Mouse (Mus musculus) limb, embryonic 11.5 days (tissue): ENCODE data around the gene Grwd1. TPM values are rescaled to one million over a fixed set of nuclear protein-coding genes. Genes with fewer than 3 reads are reported as not detected.

Source experiments
- ATAC-seq: fragments of 200-750 bp; cut with Nextera tagmentation; 2 replicates; pipeline ENCODE4 v1.8.0; 2017; ENCODE audit warnings: low read depth; ENCODE audit not compliant: insufficient number of reproducible peaks, low FRiP score, low TSS enrichment
- DNase-seq: peaks from one replicate; pipeline ENCODE4 v3.0.0-alpha.2; 2015; ENCODE audit warnings: low spot score
- H3K27ac ChIP-seq: fragments of 300-500 bp; sonication (generic); replicated peaks from 2 replicates; pipeline ENCODE4 v1.5.1; 2014; ENCODE audit warnings: low read depth, mild to moderate bottlenecking, low read length
- H3K27me3 ChIP-seq: fragments of 300-500 bp; sonication (generic); 2 replicates; pipeline ENCODE4 v1.6.1; 2014; ENCODE audit warnings: mild to moderate bottlenecking, low read length, mixed read lengths; ENCODE audit not compliant: control insufficient read depth, insufficient read depth
- H3K36me3 ChIP-seq: fragments of 300-500 bp; sonication (generic); 2 replicates; pipeline ENCODE4 v1.6.1; 2014; ENCODE audit warnings: mild to moderate bottlenecking, low read length, moderate library complexity, mixed read lengths; ENCODE audit not compliant: control insufficient read depth, insufficient read depth
- H3K4me1 ChIP-seq: fragments of 300-500 bp; sonication (generic); 2 replicates; pipeline ENCODE4 v1.6.1; 2014; ENCODE audit warnings: low read length, mixed read lengths; ENCODE audit not compliant: control insufficient read depth, insufficient read depth
- H3K4me2 ChIP-seq: fragments of 300-500 bp; sonication (generic); 2 replicates; pipeline ENCODE4 v1.6.1; 2014; ENCODE audit warnings: low read depth, mild to moderate bottlenecking, moderate library complexity; ENCODE audit not compliant: severe bottlenecking
- H3K4me3 ChIP-seq: fragments of 300-500 bp; sonication (generic); 2 replicates; pipeline ENCODE4 v1.5.1; 2014; ENCODE audit warnings: low read depth, low read length
- H3K9ac ChIP-seq: fragments of 300-500 bp; sonication (generic); 2 replicates; pipeline ENCODE4 v1.6.1; 2014; ENCODE audit warnings: mild to moderate bottlenecking, low read length
- H3K9me3 ChIP-seq: fragments of 300-500 bp; sonication (generic); 2 replicates; pipeline ENCODE4 v1.6.1; 2016; ENCODE audit warnings: low read length; ENCODE audit not compliant: control insufficient read depth
- WGBS: fragments of 180-500 bp; shearing (Covaris S2); extraction: QIAGEN DNeasy Blood & Tissue Kit; methylation state at CpG from one replicate; pipeline ENCODE4 v1.1.7; 2014; 5-methylcytosine and 5-hydroxymethylcytosine counted together
- polyA plus RNA-seq: library from polyadenylated mRNA; unstranded; fragments of >200 nt; fragmentation: Nextera tagmentation; extraction: Ambion mirVana; gene quantifications from 2 replicates; pipeline ENCODE4 v1.2.1, GENCODE M21; 2014

The Grwd1 gene
- polyA plus RNA-seq, 1 experiment from 2014 or later, result 94.3 TPM

DNA sequence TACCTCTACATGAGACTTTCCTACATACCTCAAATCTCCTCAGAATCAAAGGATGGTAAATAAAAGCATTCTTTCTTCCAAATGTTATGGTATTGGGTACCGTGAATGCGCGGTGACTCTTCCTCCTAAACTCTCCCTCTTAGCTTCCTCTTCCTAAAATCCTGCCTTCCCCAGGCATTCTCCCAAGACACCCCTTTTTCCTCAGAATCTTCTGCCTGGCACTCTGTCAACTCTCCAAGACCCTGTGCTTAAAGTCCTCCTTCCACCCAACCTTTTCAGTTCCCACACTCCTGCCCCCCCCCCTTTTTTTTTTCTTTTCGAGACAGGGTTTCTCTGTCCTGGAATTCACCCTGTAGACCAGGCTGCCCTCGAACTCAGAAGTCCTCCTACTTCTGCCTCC, 15.9 kb downstream of the Grwd1 start:
- WGBS, result 13% methylated on average over 5 of the region's 5 CpGs
- H3K9ac ChIP-seq, result no peak overlapping the region
- H3K4me2 ChIP-seq, result peak overlapping the region; percentile 45
- H3K27me3 ChIP-seq, result no peaks in the 10 kb centered on the region
- peaks cover 22% of the 10 kb centered on the region; the same call in 1 of the 2 replicates for H3K36me3 ChIP-seq
- peaks cover 17% of the 10 kb centered on the region for H3K4me1 ChIP-seq
- no peak for ATAC-seq
- peak overlapping the region; percentile 84 for H3K4me3 ChIP-seq
- DNase-seq, result no peak
- no peak overlapping the region for H3K27ac ChIP-seq
- no peaks in the 10 kb centered on the region for H3K9me3 ChIP-seq

DNA sequence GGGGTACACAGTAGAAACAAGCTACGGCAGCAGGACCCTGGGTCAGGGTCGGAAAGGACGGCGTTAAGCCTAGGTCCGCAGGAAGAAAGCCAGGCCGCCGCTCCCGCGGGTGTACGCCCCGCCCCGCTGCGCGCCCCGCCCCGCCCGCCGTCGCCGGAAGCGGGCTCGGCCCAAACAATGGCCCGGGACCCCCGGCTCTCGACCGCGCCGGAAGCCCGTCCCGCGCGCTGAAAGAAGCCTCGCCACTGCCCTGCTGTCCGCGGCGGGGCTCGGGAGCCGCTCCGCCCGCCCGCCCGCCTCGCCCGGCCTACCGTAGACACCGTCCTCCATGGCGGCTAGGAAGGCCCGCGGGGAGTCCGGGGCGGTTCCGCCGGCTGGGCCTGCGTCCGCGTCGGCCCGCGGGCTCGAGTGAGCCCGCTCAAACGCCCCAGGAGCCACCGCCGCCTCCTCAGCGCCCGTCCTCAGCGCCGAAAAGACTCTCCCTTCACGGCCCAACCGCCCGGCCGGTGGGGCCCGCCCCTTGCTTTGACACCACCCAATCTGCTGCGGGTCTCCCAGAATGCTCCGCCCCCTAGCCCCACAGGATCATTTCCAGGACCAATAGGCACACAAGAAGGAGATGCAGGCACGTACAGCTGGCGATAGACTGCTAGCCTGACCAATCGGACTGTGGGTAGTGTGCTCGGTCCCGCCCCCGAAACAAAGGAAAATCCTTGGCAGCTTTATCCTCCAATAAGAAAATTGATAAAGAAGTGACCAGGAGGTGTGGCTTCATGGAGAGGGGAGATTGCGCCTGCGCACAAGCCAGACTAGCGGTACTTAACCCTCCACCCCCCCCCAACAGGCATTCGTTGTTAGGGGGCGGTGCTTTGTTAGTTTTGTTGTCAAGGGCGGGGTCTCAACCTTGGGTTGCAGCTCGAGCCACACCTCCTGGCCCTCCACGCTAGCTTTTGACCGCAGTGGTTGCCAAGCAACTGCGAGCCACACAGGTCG, 16.7 kb downstream of the Grwd1 start, which contains the start of gene Cyth2:
TSS of gene Cyth2 (minus strand) at position 795 of the 993 bp plus-strand sequence.
- peak; percentile 98 for ATAC-seq
- Histone ChIP-seq H3K27me3 (no peaks in the 10 kb centered on the region), H3K4me1 (peaks cover 17% of the 10 kb centered on the region), H3K4me2 (peak within 1 kb of the TSS; percentile 85), H3K4me3 (peak within 1 kb of the TSS; percentile 84), H3K9me3 (no peaks in the 10 kb centered on the region), H3K36me3 (peaks cover 28% of the 10 kb centered on the region; the same call in 1 of the 2 replicates), H3K27ac (peak within 1 kb of the TSS; percentile 99), H3K9ac (peak within 1 kb of the TSS; percentile 98)
- peak; percentile 100 for DNase-seq
- under 1% methylated on average over 87 of the region's 92 CpGs for WGBS

- Histone ChIP-seq H3K27ac (no peak overlapping the region), H3K36me3 (peaks cover 35% of the 10 kb centered on the region; the same call in 1 of the 2 replicates), H3K9me3 (no peaks in the 10 kb centered on the region), H3K27me3 (no peaks in the 10 kb centered on the region), H3K4me3 (peak overlapping the region; percentile 84), H3K4me2 (peak overlapping the region; percentile 85), H3K4me1 (peaks cover 17% of the 10 kb centered on the region), H3K9ac (peak overlapping the region; percentile 98)
- ATAC-seq (no peak), DNase-seq (no peak)
- 89% methylated on average over 8 of the region's 8 CpGs for WGBS
These were observed 17.8 kb downstream of the Grwd1 start for GRCm38 (mm10) chr7:45812921-45813320.

DNA sequence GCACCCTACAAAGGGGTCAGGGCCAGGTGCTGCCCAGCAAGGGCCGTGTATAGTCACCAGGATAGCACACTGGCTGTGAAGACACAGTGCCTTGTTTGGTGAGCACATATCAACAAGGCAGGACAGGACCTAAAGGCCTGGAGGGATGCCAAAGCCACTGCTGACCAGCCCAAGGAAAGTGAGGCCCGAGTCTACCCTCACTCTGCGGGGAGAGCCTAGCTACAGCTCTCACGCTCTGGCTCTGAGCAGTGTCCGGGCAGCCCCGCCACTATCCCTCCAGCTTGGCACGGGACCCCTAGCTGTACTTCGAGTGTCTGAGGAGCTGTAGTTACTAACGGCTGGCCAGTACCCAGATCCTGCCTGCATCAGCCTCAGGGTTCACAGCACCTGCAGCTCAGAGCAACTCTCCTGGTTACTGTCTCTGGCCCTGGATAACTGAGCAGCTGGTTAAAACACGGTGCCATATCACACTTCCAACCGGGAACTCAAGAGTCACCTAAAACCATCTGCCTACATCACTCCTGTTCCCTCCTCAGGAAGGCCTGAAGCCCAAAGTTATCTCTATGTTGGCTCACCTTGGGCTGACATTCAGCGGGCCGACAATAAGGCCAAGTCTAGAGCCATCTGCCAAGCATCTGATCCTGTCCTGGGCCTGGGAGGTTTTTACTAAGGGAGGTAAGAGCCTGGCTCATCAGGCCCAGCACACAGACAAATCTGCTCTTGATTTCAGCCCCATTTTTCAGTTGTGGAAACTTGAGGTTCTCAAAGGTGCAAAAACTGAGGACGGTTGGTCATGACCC, 21.3 kb downstream of the Grwd1 start:
- Histone ChIP-seq H3K4me1 (peaks cover 7% of the 10 kb centered on the region), H3K4me2 (no peak overlapping the region), H3K4me3 (no peak overlapping the region), H3K9ac (no peak overlapping the region), H3K9me3 (no peaks in the 10 kb centered on the region), H3K36me3 (peaks cover 42% of the 10 kb centered on the region; the same call in 1 of the 2 replicates), H3K27ac (no peak overlapping the region), H3K27me3 (no peaks in the 10 kb centered on the region)
- ATAC-seq, result no peak
- 90% methylated on average over 14 of the region's 14 CpGs for WGBS
- no peak for DNase-seq

DNA sequence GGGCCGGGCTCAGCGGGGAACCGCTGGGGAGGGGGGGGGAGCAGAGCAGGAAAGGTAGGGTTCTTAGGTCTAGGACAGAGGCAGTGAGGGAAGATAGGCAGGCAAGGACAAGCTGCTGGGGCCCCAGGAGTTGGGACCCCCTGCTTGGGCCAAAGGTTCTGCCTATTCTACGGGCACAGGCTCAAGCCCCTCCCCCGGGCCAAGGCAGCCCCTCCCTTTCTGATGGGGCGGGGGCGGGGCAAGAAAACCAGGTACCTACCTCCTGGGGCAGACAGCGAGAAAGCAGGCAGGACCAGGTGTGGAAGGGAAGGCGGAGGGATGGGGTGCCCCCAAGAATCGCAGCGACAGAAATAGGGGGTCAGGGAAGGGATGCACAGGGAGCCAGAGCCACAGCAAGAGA, 22.3 kb downstream of the Grwd1 start:
- Histone ChIP-seq H3K27ac (no peak overlapping the region), H3K27me3 (no peaks in the 10 kb centered on the region), H3K4me3 (no peak overlapping the region), H3K4me1 (peaks cover 7% of the 10 kb centered on the region), H3K9me3 (no peaks in the 10 kb centered on the region), H3K36me3 (peaks cover 42% of the 10 kb centered on the region; the same call in 1 of the 2 replicates), H3K9ac (no peak overlapping the region), H3K4me2 (no peak overlapping the region)
- 42% methylated on average over 11 of the region's 11 CpGs for WGBS
- DNase-seq (no peak), ATAC-seq (no peak)

- H3K4me3 ChIP-seq, result no peak overlapping the region
- H3K4me1 ChIP-seq, result no peaks in the 10 kb centered on the region
- no peak overlapping the region for H3K27ac ChIP-seq
- 65% methylated on average over 5 of the region's 5 CpGs for WGBS
- no peak overlapping the region for H3K9ac ChIP-seq
- H3K4me2 ChIP-seq, result no peak overlapping the region
- peaks cover 27% of the 10 kb centered on the region; the same call in 1 of the 2 replicates for H3K36me3 ChIP-seq
- no peak for ATAC-seq
- DNase-seq, result no peak
- H3K9me3 ChIP-seq, result no peaks in the 10 kb centered on the region
- no peaks in the 10 kb centered on the region for H3K27me3 ChIP-seq
These were observed 24.8 kb downstream of the Grwd1 start for GRCm38 (mm10) chr7:45805941-45806340.

- no peak for ATAC-seq
- 91% methylated on average over 6 of the region's 6 CpGs for WGBS
These were observed 28.2 kb downstream of the Grwd1 start for GRCm38 (mm10) chr7:45802551-45802950.

GRCm38 (mm10) chr7:45801348-45801747, 29.4 kb downstream of the Grwd1 start:
- peaks cover 10% of the 10 kb centered on the region; the same call in 1 of the 2 replicates for H3K4me1 ChIP-seq
- ATAC-seq (no peak), DNase-seq (peak; percentile 97)
- peaks cover 10% of the 10 kb centered on the region for H3K27me3 ChIP-seq
- H3K36me3 ChIP-seq, result no peaks in the 10 kb centered on the region
- H3K27ac ChIP-seq, result no peak overlapping the region
- no peak overlapping the region for H3K4me3 ChIP-seq
- peak overlapping the region; percentile 15; the same call in 1 of the 2 replicates for H3K4me2 ChIP-seq
- no peak overlapping the region for H3K9ac ChIP-seq
- WGBS, result 5% methylated on average over 12 of the region's 12 CpGs
- no peaks in the 10 kb centered on the region for H3K9me3 ChIP-seq

More at GRCm38 (mm10) chr7:45802551-45802950, 28.2 kb downstream of the Grwd1 start:
- peaks cover 5% of the 10 kb centered on the region; the same call in 1 of the 2 replicates for H3K36me3 ChIP-seq
- no peak overlapping the region for H3K4me3 ChIP-seq
- H3K4me1 ChIP-seq, result peaks cover 9% of the 10 kb centered on the region; the same call in 1 of the 2 replicates
- no peaks in the 10 kb centered on the region for H3K9me3 ChIP-seq
- H3K27ac ChIP-seq, result no peak overlapping the region
- no peak overlapping the region for H3K9ac ChIP-seq
- H3K4me2 ChIP-seq, result no peak overlapping the region
- no peak for DNase-seq
- H3K27me3 ChIP-seq, result peaks cover 2% of the 10 kb centered on the region; the same call in 1 of the 2 replicates
